In genomic region chr12:35268006-35268405, GRCm38 (mm10) we compare ENCODE assay signal across 22 mouse cellular contexts.
DNase-seq lines count a peak whose midpoint lies in the region; ATAC-seq and TF ChIP-seq lines count a peak whose summit lies in the region.
"Had no signal": no experiment of that assay in that cellular context is flagged by ENCODE, and none has a peak within 500 bp of the region (broad histone marks: within the 10 kb centered on the region; RNA-seq: fewer than 3 reads in every experiment).

No protein-coding gene starts in this region.

- no peak overlapping the region for H3K9ac ChIP-seq in hindbrain, embryonic 11.5 days (ENCODE audit: low read depth, low read length)
- H3K9ac ChIP-seq: embryonic facial prominence, embryonic 13.5 days; embryonic facial prominence, embryonic 15.5 days; forebrain, embryonic 13.5 days; forebrain, embryonic 15.5 days; forebrain, postnatal 0 days had no signal

- no peak overlapping the region for H3K4me3 ChIP-seq in hindbrain, embryonic 11.5 days (ENCODE audit: low read depth, low read length)
- H3K4me3 ChIP-seq: embryonic facial prominence, embryonic 13.5 days; embryonic facial prominence, embryonic 15.5 days; erythroblast, embryonic 14.5 days; forebrain, embryonic 13.5 days; forebrain, embryonic 15.5 days had no signal

- no peaks in the 10 kb centered on the region for H3K4me1 ChIP-seq in hindbrain, embryonic 11.5 days (replicated peaks; ENCODE audit: control insufficient read depth, insufficient read depth, low read length)
- H3K4me1 ChIP-seq: forebrain, embryonic 13.5 days; forebrain, embryonic 15.5 days had no signal

- POLR2A ChIA-PET in Patski (lab: Charles Lee) = no interaction called here

- H3K27ac ChIP-seq in hindbrain, embryonic 11.5 days (ENCODE audit: low read depth, low read length) = no peak overlapping the region
- H3K27ac ChIP-seq: embryonic facial prominence, embryonic 13.5 days; forebrain, embryonic 13.5 days; forebrain, embryonic 15.5 days had no signal

- intact Hi-C loops in heart, postnatal 25 days (cut with DNase I) = no loop called here

- in situ Hi-C loops in Patski (cut with MboI; ENCODE audit: low pct_unique_long_range_greater_than_20kb) = no loop called here

- 77% methylated on average over 2 of the region's 2 CpGs for WGBS in hindbrain, embryonic 11.5 days

- peak; percentile 10 for TF ChIP-seq CTCF in Patski (IDR thresholded peaks at IDR 0.05)

- no peaks in the 10 kb centered on the region for H3K36me3 ChIP-seq in hindbrain, embryonic 11.5 days (ENCODE audit: control insufficient read depth, insufficient read depth, low read length)
- H3K36me3 ChIP-seq: embryonic facial prominence, embryonic 13.5 days; embryonic facial prominence, embryonic 15.5 days; forebrain, embryonic 15.5 days had no signal

- ATAC-seq in Patski = no peak
- no peak for ATAC-seq in hindbrain, embryonic 11.5 days (ENCODE audit: low FRiP score)
- ATAC-seq: forebrain, embryonic 13.5 days; forebrain, embryonic 15.5 days; forebrain, postnatal 0 days had no signal

- H3K4me2 ChIP-seq in hindbrain, embryonic 11.5 days (replicated peaks; ENCODE audit: low read depth, low read length) = no peak overlapping the region
- H3K4me2 ChIP-seq: embryonic facial prominence, embryonic 15.5 days; forebrain, embryonic 13.5 days; forebrain, embryonic 15.5 days had no signal

- no peaks in the 10 kb centered on the region for H3K9me3 ChIP-seq in hindbrain, embryonic 11.5 days (ENCODE audit: control insufficient read depth, low read length)
- H3K9me3 ChIP-seq: embryonic facial prominence, embryonic 13.5 days; embryonic facial prominence, embryonic 15.5 days; forebrain, embryonic 13.5 days; forebrain, embryonic 15.5 days had no signal

- H3K27me3 ChIP-seq in Patski = no peaks in the 10 kb centered on the region
- no peaks in the 10 kb centered on the region for H3K27me3 ChIP-seq in hindbrain, embryonic 11.5 days (ENCODE audit: control insufficient read depth, insufficient read depth, low read length)
- H3K27me3 ChIP-seq: embryonic facial prominence, embryonic 13.5 days; embryonic facial prominence, embryonic 15.5 days; forebrain, embryonic 13.5 days; forebrain, embryonic 15.5 days had no signal

- CTCF ChIA-PET in Patski (lab: Charles Lee) = interaction anchor here (0.7 to 1.5 kb wide), 2 partner anchors 15 to 26 kb away, joined by 3 to 4 read pairs; no protein-coding TSS in a partner anchor

- DNase-seq in heart, adult 11 months = peak; percentile 80
- no peak for DNase-seq in heart, postnatal 25 days (ENCODE audit: low spot score)
- DNase-seq in 3T3-L1 (ENCODE audit: low read depth, low spot score) (peak; percentile 49), Patski (ENCODE audit: low read depth, low spot score) (no peak)
- DNase-seq in urinary bladder, adult 2 months (ENCODE audit: low spot score) = no peak
- DNase-seq in hindbrain, embryonic 11.5 days (ENCODE audit: low spot score) = no peak
- DNase-seq: adrenal gland, adult 2 months; adrenal gland, postnatal 10 days; adrenal gland, postnatal 25 days; cerebellum, adult 11 months; cerebellum, adult 18-20 months; cerebellum, adult 8-10 months; cerebellum, adult 9-11 months; cerebellum, postnatal 14 days; cerebellum, postnatal 36 days; embryo, embryonic 11 days; forebrain, postnatal 0 days had no signal

Comparison
In these comparisons a context has a peak if more than half of its experiments do, and no peak if none do; other contexts are left out.
1. DNase-seq: peak in heart, adult 11 months (single experiment) and 3T3-L1 (single experiment); none in heart, postnatal 25 days (single experiment), Patski (single experiment), urinary bladder, adult 2 months (single experiment) and hindbrain, embryonic 11.5 days (single experiment).